Mouse (Mus musculus) layer of hippocampus, adult 11-12 months (tissue): ENCODE measurements around the gene Sparc.

ENCODE experiments used
- DNase-seq: peaks from one replicate; pipeline ENCODE4 v3.0.0; 2022; ENCODE audit warnings: low spot score

The Sparc gene

GRCm38 (mm10) chr11:55365840-55366239 lies 57.1 kb downstream of the Sparc start:
- no peak for DNase-seq

GRCm38 (mm10) chr11:55365242-55365641 lies 57.7 kb downstream of the Sparc start:
- no peak for DNase-seq

- no peak for DNase-seq
Measured at GRCm38 (mm10) chr11:55364662-55365061, 58.3 kb downstream of the Sparc start.

GRCm38 (mm10) chr11:55358094-55358783 lies 64.7 kb downstream of the Sparc start:
- no peak for DNase-seq

GRCm38 (mm10) chr11:55356846-55357245 lies 66.1 kb downstream of the Sparc start:
- DNase-seq: no peak
